Mouse (Mus musculus) embryo, embryonic 10.5 days (tissue): ENCODE measurements around the gene Def6.

Experiments
- DNase-seq: peaks from one replicate; pipeline ENCODE4 v3.0.0-alpha.2; 2015; ENCODE audit warnings: low spot score

Def6 gene

GRCm38 (mm10) chr17:28272837-28273236 lies 65.3 kb downstream of the Def6 start:
- no peak for DNase-seq

GRCm38 (mm10) chr17:28274739-28275138 lies 67.2 kb downstream of the Def6 start:
- no peak for DNase-seq

- DNase-seq, result no peak
Measured at GRCm38 (mm10) chr17:28277226-28277625, 69.6 kb downstream of the Def6 start.

GRCm38 (mm10) chr17:28277721-28278120 lies 70.1 kb downstream of the Def6 start:
- DNase-seq, result no peak

GRCm38 (mm10) chr17:28278156-28278555 lies 70.6 kb downstream of the Def6 start:
- no peak for DNase-seq
